Mouse (Mus musculus): ENCODE results near the gene Adra1b.

- TF ChIP-seq CTCF (IDR thresholded peaks at IDR 0.05; ENCODE audit: extremely low read depth, insufficient read depth, insufficient read length, insufficient replicate concordance) (no peak), POLR2A (IDR thresholded peaks at IDR 0.05; ENCODE audit: low read depth, low read length) (no peak)
Measured at GRCm38 (mm10) chr11:43775469-43776323, 125.3 kb downstream of the Adra1b start.
